Mouse (Mus musculus): ENCODE measurements at regions not wholly inside any gene's neighbourhood (a gene's known extent, or its start where the extent isn't known, plus 50 kb on each side); places are given as distances from the start of the nearest gene placed in this dataset.
A peak's percentile ranks its signal among the peaks of the same experiment; 100 is the strongest.

DNA sequence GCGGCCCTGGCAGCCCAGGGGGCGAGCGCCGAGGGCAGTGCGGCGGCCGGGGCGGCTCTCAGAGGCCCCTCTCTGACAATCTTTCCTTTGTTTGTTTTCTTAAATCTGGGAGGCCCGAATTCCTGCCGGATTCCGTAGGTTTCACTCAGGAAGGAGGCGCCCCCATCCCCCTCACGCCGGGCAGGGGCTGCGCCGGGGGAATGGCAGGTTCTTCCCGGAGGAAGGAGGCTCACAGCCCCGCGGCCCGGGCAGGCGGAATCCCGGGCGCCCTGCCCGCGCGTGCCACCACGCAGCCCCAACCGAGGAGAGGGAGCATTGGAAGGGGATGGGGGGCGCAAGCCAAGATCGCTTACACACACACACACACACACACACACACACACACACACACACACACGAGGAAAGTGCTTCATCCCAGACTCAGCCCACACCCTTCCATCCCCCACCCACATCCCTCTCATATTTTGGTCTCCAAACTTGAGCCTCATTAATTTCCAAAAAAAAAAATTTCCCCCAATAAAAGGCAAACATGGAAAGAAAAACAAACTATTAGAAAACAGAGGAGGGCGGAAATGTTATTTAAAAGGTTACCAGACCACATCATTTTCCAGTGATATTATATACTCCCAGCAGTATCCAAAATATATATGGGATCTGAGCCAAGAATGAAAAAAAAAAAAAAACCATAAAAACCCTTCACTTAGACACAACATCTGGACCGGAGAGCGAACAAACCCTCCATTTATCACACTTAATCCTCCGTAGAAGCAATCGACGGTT, 51.0 kb upstream of the Foxp4 start:
- DNase-seq = peak; percentile 8

DNA sequence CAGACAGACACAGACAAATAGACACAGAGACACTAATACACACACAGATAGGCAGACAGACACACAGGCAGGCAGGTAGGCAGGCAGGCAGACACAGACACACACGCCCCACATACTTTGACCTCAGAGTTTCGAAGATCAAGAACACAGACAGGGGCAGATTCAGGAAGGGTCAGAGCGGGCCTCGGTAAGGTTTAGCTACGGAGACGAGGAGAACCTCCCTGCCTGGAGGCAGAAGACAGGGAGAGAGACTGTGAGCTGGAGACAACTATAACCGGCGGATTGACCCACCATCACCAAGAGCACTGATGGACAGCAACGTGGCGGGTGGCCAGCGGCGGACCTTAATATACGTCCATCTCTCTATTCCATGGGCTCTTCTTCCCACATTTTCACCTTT, 50.1 kb upstream of the Foxp4 start:
- TF ChIP-seq CTCF (conservative IDR thresholded peaks at IDR 0.05; ENCODE audit: insufficient read depth, insufficient read length, low read depth, low read length) = no peak
- TF ChIP-seq POLR2A (IDR thresholded peaks at IDR 0.05; ENCODE audit: low read depth, low read length) = no peak
- 29% methylated on average over 13 of the region's 13 CpGs for WGBS
- Histone ChIP-seq H3K36me3 (ENCODE audit: control insufficient read depth, insufficient read depth, low read length) (no peaks in the 10 kb centered on the region), H3K4me3 (ENCODE audit: insufficient read depth, low read depth, low read length) (peak overlapping the region; percentile 35; the same call in 1 of the 2 replicates), H3K27me3 (replicated peaks; ENCODE audit: control insufficient read depth, insufficient read depth, low read length) (no peaks in the 10 kb centered on the region), H3K4me1 (ENCODE audit: control insufficient read depth, insufficient read depth, low read length) (peaks cover 7% of the 10 kb centered on the region; the same call in 1 of the 2 replicates), H3K27ac (ENCODE audit: insufficient read depth, low read depth, low read length) (no peak overlapping the region)
- peak; percentile 66 for DNase-seq

More for the DNA sequence above, 51.0 kb upstream of the Foxp4 start:
- Histone ChIP-seq H3K36me3 (ENCODE audit: control insufficient read depth, insufficient read depth, low read length) (no peaks in the 10 kb centered on the region), H3K27me3 (replicated peaks; ENCODE audit: control insufficient read depth, insufficient read depth, low read length) (no peaks in the 10 kb centered on the region), H3K4me3 (ENCODE audit: insufficient read depth, low read depth, low read length) (peak overlapping the region; percentile 42), H3K4me1 (ENCODE audit: control insufficient read depth, insufficient read depth, low read length) (peaks cover 7% of the 10 kb centered on the region; the same call in 1 of the 2 replicates), H3K27ac (ENCODE audit: insufficient read depth, low read depth, low read length) (peak overlapping the region; percentile 9; the same call in 1 of the 2 replicates)
- TF ChIP-seq POLR2A (IDR thresholded peaks at IDR 0.05; ENCODE audit: low read depth, low read length) (no peak), CTCF (conservative IDR thresholded peaks at IDR 0.05; ENCODE audit: insufficient read depth, insufficient read length, low read depth, low read length) (no peak)
- WGBS = 16% methylated on average over 35 of the region's 37 CpGs

All from kidney, adult 2 months (tissue).